Mouse (Mus musculus) neural tube, embryonic 15.5 days (tissue): Measurements from ENCODE around the gene Cyb561d1. TPM values are rescaled to one million over a fixed set of nuclear protein-coding genes. Genes with fewer than 3 reads are reported as not detected.

Source experiments
- ATAC-seq: fragments of 200-750 bp; cut with Nextera tagmentation; 2 replicates; pipeline ENCODE4 v1.8.0; 2017; ENCODE audit warnings: mild to moderate bottlenecking, moderate TSS enrichment, moderate library complexity; ENCODE audit not compliant: low FRiP score
- H3K27ac ChIP-seq: fragments of 300-500 bp; sonication (generic); replicated peaks from 2 replicates; pipeline ENCODE4 v1.5.1; 2015; ENCODE audit warnings: mild to moderate bottlenecking, inconsistent platforms
- H3K27me3 ChIP-seq: fragments of 300-500 bp; sonication (generic); replicated peaks from 2 replicates; pipeline ENCODE4 v1.6.1; 2015; ENCODE audit warnings: inconsistent platforms
- H3K36me3 ChIP-seq: fragments of 300-500 bp; sonication (generic); 2 replicates; pipeline ENCODE4 v1.6.1; 2015; ENCODE audit warnings: inconsistent platforms
- H3K4me1 ChIP-seq: fragments of 300-500 bp; sonication (generic); 2 replicates; pipeline ENCODE4 v1.6.1; 2015; ENCODE audit warnings: inconsistent platforms
- H3K4me2 ChIP-seq: fragments of 300-500 bp; sonication (generic); 2 replicates; pipeline ENCODE4 v1.6.1; 2015; ENCODE audit warnings: inconsistent platforms, mild to moderate bottlenecking, moderate library complexity
- H3K4me3 ChIP-seq: fragments of 300-500 bp; sonication (generic); replicated peaks from 2 replicates; pipeline ENCODE4 v1.5.1; 2015; ENCODE audit warnings: mild to moderate bottlenecking, inconsistent platforms
- H3K9ac ChIP-seq: fragments of 300-500 bp; sonication (generic); replicated peaks from 2 replicates; pipeline ENCODE4 v1.6.1; 2015; ENCODE audit warnings: mild to moderate bottlenecking, inconsistent platforms
- H3K9me3 ChIP-seq: fragments of 300-500 bp; sonication (generic); replicated peaks from 2 replicates; pipeline ENCODE4 v1.6.1; 2016; ENCODE audit warnings: inconsistent platforms
- WGBS: fragments of 180-500 bp; shearing (Covaris S2); methylation state at CpG from one replicate; pipeline ENCODE4 v1.1.7; 2015; ENCODE audit warnings: mixed read lengths; 5-methylcytosine and 5-hydroxymethylcytosine counted together
- polyA plus RNA-seq: library from polyadenylated mRNA; unstranded; fragments of >200 nt; fragmentation: Nextera tagmentation; extraction: Ambion mirVana; gene quantifications from 2 replicates; pipeline ENCODE4 v1.2.1, GENCODE M21; 2015

The Cyb561d1 gene
- polyA plus RNA-seq, 1 experiment from 2014 or later, result 3.1 TPM

DNA sequence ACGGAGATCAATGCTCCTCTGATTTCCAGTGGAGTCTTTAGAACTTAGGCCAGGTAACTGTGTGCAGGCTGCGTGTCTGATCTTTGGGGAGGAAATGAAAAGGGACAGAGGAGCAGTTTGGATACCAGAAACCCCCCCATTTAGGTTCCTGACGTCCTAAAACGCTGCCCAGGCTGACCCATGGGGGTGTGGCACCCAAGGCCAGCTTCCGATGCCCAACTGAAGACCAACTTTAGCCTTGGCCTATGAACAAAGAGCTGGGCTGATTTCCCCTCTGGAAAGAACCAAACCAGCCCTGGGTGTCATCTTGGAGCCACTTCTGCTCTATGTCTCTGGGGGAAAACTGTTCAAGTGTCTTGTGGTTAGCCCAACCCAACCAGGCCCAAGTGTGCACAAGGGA is 36.9 kb downstream of the Cyb561d1 start:
- no peak overlapping the region for H3K9ac ChIP-seq
- H3K9me3 ChIP-seq, result no peaks in the 10 kb centered on the region
- WGBS, result 67% methylated on average over 5 of the region's 5 CpGs
- no peaks in the 10 kb centered on the region for H3K27me3 ChIP-seq
- H3K4me2 ChIP-seq, result no peak overlapping the region
- peaks cover 43% of the 10 kb centered on the region for H3K4me1 ChIP-seq
- no peaks in the 10 kb centered on the region for H3K36me3 ChIP-seq
- H3K27ac ChIP-seq, result no peak overlapping the region
- H3K4me3 ChIP-seq, result no peak overlapping the region
- no peak for ATAC-seq

- whole genome bisulfite sequencing, result 40% methylated on average over 9 of the region's 9 CpGs
These were observed 42.5 kb downstream of the Cyb561d1 start for GRCm38 (mm10) chr3:108158383-108159037.

GRCm38 (mm10) chr3:108154656-108155055 is 46.4 kb downstream of the Cyb561d1 start, which contains the start of gene Gpr61:
Gene Gpr61 (minus strand): TSS chr3:108154882.
- WGBS, result 42% methylated on average over 4 of the region's 4 CpGs
- Histone ChIP-seq H3K4me3 (peak within 1 kb of the TSS; percentile 44), H3K36me3 (no peaks in the 10 kb centered on the region), H3K9ac (peak within 1 kb of the TSS; percentile 59), H3K27ac (peak within 1 kb of the TSS; percentile 70), H3K4me1 (peaks cover 28% of the 10 kb centered on the region), H3K27me3 (no peaks in the 10 kb centered on the region), H3K4me2 (peak within 1 kb of the TSS; percentile 58), H3K9me3 (no peaks in the 10 kb centered on the region)
- ATAC-seq, result peak; percentile 79

More at GRCm38 (mm10) chr3:108158383-108159037, 42.5 kb downstream of the Cyb561d1 start:
- no peaks in the 10 kb centered on the region for H3K9me3 ChIP-seq
- peaks cover 27% of the 10 kb centered on the region for H3K4me1 ChIP-seq
- peak overlapping the region; percentile 56 for H3K27ac ChIP-seq
- no peak overlapping the region for H3K4me3 ChIP-seq
- peak; percentile 33 for ATAC-seq
- no peaks in the 10 kb centered on the region for H3K27me3 ChIP-seq
- H3K9ac ChIP-seq, result peak overlapping the region; percentile 17; the same call in 1 of the 2 replicates
- no peak overlapping the region for H3K4me2 ChIP-seq
- no peaks in the 10 kb centered on the region for H3K36me3 ChIP-seq

- Histone ChIP-seq H3K4me3 (no peak overlapping the region), H3K9ac (no peak overlapping the region), H3K27me3 (no peaks in the 10 kb centered on the region), H3K36me3 (no peaks in the 10 kb centered on the region), H3K4me1 (peaks cover 17% of the 10 kb centered on the region), H3K27ac (no peak overlapping the region), H3K4me2 (no peak overlapping the region), H3K9me3 (no peaks in the 10 kb centered on the region)
- WGBS, result 96% methylated on average over 3 of the region's 3 CpGs
- no peak for ATAC-seq
These were observed 48.7 kb downstream of the Cyb561d1 start for GRCm38 (mm10) chr3:108152290-108152689.

DNA sequence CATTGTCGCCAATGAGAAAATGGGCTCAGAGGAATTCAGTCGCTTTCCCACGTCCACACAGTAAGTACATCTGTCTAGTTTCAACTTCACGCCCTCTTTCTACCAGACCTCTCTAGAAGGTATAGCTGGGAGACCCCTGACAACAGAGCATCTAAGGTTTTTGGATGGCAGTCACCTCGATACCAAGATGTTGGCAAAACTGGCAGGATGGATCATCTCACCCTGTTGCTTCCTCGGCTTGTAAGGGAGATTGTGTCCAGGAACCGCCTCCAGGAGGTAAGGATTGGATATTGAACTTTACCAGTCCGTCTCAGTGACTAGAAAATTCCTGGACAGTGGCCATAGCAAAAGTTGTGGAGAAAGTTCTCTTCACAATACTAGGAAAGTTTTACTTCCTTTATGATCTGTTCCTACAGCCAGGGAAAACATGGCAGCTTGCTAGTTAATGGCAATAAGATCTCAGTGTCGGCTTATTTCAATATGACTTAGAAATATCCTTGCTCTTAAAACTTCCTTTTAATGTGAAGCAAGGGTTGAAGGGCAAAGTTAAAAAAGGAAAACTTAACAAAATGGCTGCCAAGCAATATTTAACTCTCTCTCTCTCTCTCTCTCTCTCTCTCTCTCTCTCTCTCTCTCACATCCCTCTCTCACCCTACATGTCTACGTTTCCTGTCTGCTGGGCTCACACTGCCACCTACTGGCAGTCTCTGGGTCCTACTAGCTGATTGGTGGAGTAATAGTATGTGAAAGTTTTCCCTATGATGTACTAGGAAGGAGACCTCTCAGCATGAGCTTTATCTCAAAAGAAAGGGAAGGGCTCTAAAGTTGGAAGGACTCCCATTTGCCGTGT is 53.4 kb downstream of the Cyb561d1 start:
- Histone ChIP-seq H3K9ac (no peak overlapping the region), H3K4me2 (0 out of 2 replicates have a peak overlapping the region, but pooled peaks have one; percentile 3), H3K36me3 (no peaks in the 10 kb centered on the region), H3K27ac (no peak overlapping the region), H3K27me3 (no peaks in the 10 kb centered on the region), H3K9me3 (no peaks in the 10 kb centered on the region), H3K4me3 (no peak overlapping the region), H3K4me1 (peaks cover 33% of the 10 kb centered on the region)
- 70% methylated on average over 11 of the region's 11 CpGs for WGBS
- peak; percentile 56; the same call in 1 of the 2 replicates for ATAC-seq

GRCm38 (mm10) chr3:108146671-108147070 is 54.3 kb downstream of the Cyb561d1 start:
- Histone ChIP-seq H3K4me1 (peaks cover 33% of the 10 kb centered on the region), H3K4me2 (peak overlapping the region; percentile 63), H3K9ac (peak overlapping the region; percentile 95), H3K27me3 (no peaks in the 10 kb centered on the region), H3K9me3 (no peaks in the 10 kb centered on the region), H3K27ac (peak overlapping the region; percentile 96; the same call in 1 of the 2 replicates), H3K4me3 (peak overlapping the region; percentile 96), H3K36me3 (no peaks in the 10 kb centered on the region)
- ATAC-seq, result no peak
- WGBS, result 63% methylated on average over 5 of the region's 5 CpGs

Other genes starting within 250 kb of the Cyb561d1 start
- 2.7 TPM in 1 of 2 replicates, not detected in the other for gene Gstm3, start 231.9 kb downstream of the Cyb561d1 start, polyA plus RNA-seq
- 7.4 and 23.4 TPM in 2 replicates for gene Gstm2, start 214.8 kb downstream of the Cyb561d1 start, polyA plus RNA-seq
- gene Gstm1, start 183.2 kb downstream of the Cyb561d1 start, polyA plus RNA-seq, result 161 and 189 TPM in 2 replicates
- gene Gstm4, start 156.3 kb downstream of the Cyb561d1 start, polyA plus RNA-seq, result 19.1 and 21.0 TPM in 2 replicates
- 64.1 and 66.9 TPM in 2 replicates for gene Ampd2, start 114.6 kb downstream of the Cyb561d1 start, polyA plus RNA-seq
- 0.13 and 0.43 TPM in 2 replicates for gene Gnat2, start 108.4 kb downstream of the Cyb561d1 start, polyA plus RNA-seq
- gene Gnai3, start 55.1 kb downstream of the Cyb561d1 start, polyA plus RNA-seq, result 103 and 121 TPM in 2 replicates
- 6.1 and 7.7 TPM in 2 replicates for gene Gpr61, start 46.3 kb downstream of the Cyb561d1 start, polyA plus RNA-seq
- 10.2 and 14.4 TPM in 2 replicates for gene Amigo1, start 14.9 kb downstream of the Cyb561d1 start, polyA plus RNA-seq
- gene Atxn7l2, start 9.7 kb upstream of the Cyb561d1 start, polyA plus RNA-seq, result 18.4 and 21.2 TPM in 2 replicates
- 0.38 and 0.52 TPM in 2 replicates for gene Sypl2, start 25.4 kb upstream of the Cyb561d1 start, polyA plus RNA-seq
- gene Psma5, start 55.7 kb upstream of the Cyb561d1 start, polyA plus RNA-seq, result 239 and 254 TPM in 2 replicates
- gene Sort1, start 82.9 kb upstream of the Cyb561d1 start, polyA plus RNA-seq, result 13.6 and 17.0 TPM in 2 replicates
- gene Mybphl, start 163.7 kb upstream of the Cyb561d1 start, polyA plus RNA-seq, result 0.15 and 0.19 TPM in 2 replicates
- gene Psrc1, start 182.6 kb upstream of the Cyb561d1 start, polyA plus RNA-seq, result 5.5 and 12.4 TPM in 2 replicates
- 34.4 and 35.0 TPM in 2 replicates for gene Celsr2, start 214.3 kb upstream of the Cyb561d1 start, polyA plus RNA-seq
- gene Sars, start 244.0 kb upstream of the Cyb561d1 start, polyA plus RNA-seq, result 206 and 219 TPM in 2 replicates